In genomic region chr1:92150201-92150600, GRCm38 (mm10) we compare ENCODE assay signal across 22 mouse cellular contexts. TPM values are rescaled to one million over a fixed set of nuclear protein-coding genes. Genes with fewer than 3 reads are reported as not detected.
DNase-seq lines count a peak whose midpoint lies in the region; ATAC-seq and TF ChIP-seq lines count a peak whose summit lies in the region.
"Had no signal": no experiment of that assay in that cellular context is flagged by ENCODE, and none has a peak within 500 bp of the region (broad histone marks: within the 10 kb centered on the region; RNA-seq: fewer than 3 reads in every experiment).

No protein-coding gene starts in this region.

- no peak overlapping the region for H3K9ac ChIP-seq in embryonic facial prominence, embryonic 14.5 days (ENCODE audit: low read depth, low read length)
- no peak overlapping the region for H3K9ac ChIP-seq in liver, embryonic 11.5 days (ENCODE audit: low read depth, low read length)
- H3K9ac ChIP-seq: embryonic facial prominence, embryonic 12.5 days; forebrain, embryonic 15.5 days; hindbrain, embryonic 14.5 days; liver, embryonic 12.5 days; stomach, embryonic 15.5 days had no signal

- no peak for TF ChIP-seq CTCF in left cerebral cortex, adult 2 months (IDR thresholded peaks at IDR 0.05)

- intact Hi-C loops in left cerebral cortex, postnatal 25 days (cut with DNase I): no loop called here
- intact Hi-C loops in left cerebral cortex, adult 2 months (cut with DNase I): no loop called here

- peak; percentile 78 for DNase-seq in embryonic facial prominence, embryonic 14.5 days (ENCODE audit: low spot score)
- no peak for DNase-seq in embryonic facial prominence, embryonic 10.5 days (ENCODE audit: low spot score)
- peak; percentile 40 to 74 for DNase-seq in left cerebral cortex, postnatal 25 days (ENCODE audit: low spot score in 2 of 2)
- DNase-seq in left cerebral cortex, adult 2 months (ENCODE audit: extremely low spot score in 1 of 2, low spot score in 2 of 2): no peak
- peak; percentile 65 to 68 for DNase-seq in right cerebral cortex, postnatal 10 days (ENCODE audit: low spot score in 2 of 2)
- no peak for DNase-seq in right cerebral cortex, postnatal 4 days
- no peak for DNase-seq in liver, embryonic 11.5 days (ENCODE audit: low spot score)
- DNase-seq: cerebellum, adult 18-20 months; cerebellum, postnatal 14 days; gastrocnemius, postnatal 25 days; kidney, adult 8-10 months; kidney, postnatal 10 days; lung, adult 2 months; lung, postnatal 4 days; thymus, adult 18-20 months; thymus, postnatal 36 days had no signal

- no peaks in the 10 kb centered on the region for H3K27me3 ChIP-seq in embryonic facial prominence, embryonic 14.5 days (replicated peaks; ENCODE audit: control insufficient read depth, insufficient read depth, low read length)
- no peaks in the 10 kb centered on the region for H3K27me3 ChIP-seq in embryonic facial prominence, embryonic 10.5 days (replicated peaks; ENCODE audit: low read depth, poor library complexity, severe bottlenecking)
- no peaks in the 10 kb centered on the region for H3K27me3 ChIP-seq in liver, embryonic 11.5 days (replicated peaks; ENCODE audit: control insufficient read depth, insufficient read depth, low read length)
- H3K27me3 ChIP-seq: embryonic facial prominence, embryonic 12.5 days; forebrain, embryonic 15.5 days; liver, embryonic 12.5 days; stomach, embryonic 15.5 days had no signal

- WGBS in embryonic facial prominence, embryonic 14.5 days: 39% methylated on average over 1 of the region's 1 CpGs
- 63% methylated on average over 1 of the region's 1 CpGs for WGBS in embryonic facial prominence, embryonic 10.5 days
- 77% methylated on average over 1 of the region's 1 CpGs for WGBS in liver, embryonic 11.5 days

- H3K4me2 ChIP-seq in embryonic facial prominence, embryonic 14.5 days (ENCODE audit: low read depth, low read length): no peak overlapping the region
- H3K4me2 ChIP-seq in liver, embryonic 11.5 days: no peak overlapping the region
- H3K4me2 ChIP-seq: embryonic facial prominence, embryonic 12.5 days; forebrain, embryonic 15.5 days; hindbrain, embryonic 14.5 days; liver, embryonic 12.5 days; stomach, embryonic 15.5 days had no signal

- H3K9me3 ChIP-seq in embryonic facial prominence, embryonic 14.5 days (ENCODE audit: control insufficient read depth, low read length): no peaks in the 10 kb centered on the region
- H3K9me3 ChIP-seq in embryonic facial prominence, embryonic 10.5 days: no peaks in the 10 kb centered on the region
- H3K9me3 ChIP-seq in liver, embryonic 11.5 days (ENCODE audit: control insufficient read depth, low read length): no peaks in the 10 kb centered on the region
- H3K9me3 ChIP-seq: embryonic facial prominence, embryonic 12.5 days; forebrain, embryonic 15.5 days; liver, embryonic 12.5 days; stomach, embryonic 15.5 days had no signal

- H3K27ac ChIP-seq in embryonic facial prominence, embryonic 14.5 days (replicated peaks; ENCODE audit: low read depth, low read length): no peak overlapping the region
- no peak overlapping the region for H3K27ac ChIP-seq in embryonic facial prominence, embryonic 10.5 days (replicated peaks)
- no peak overlapping the region for H3K27ac ChIP-seq in left cerebral cortex, adult 2 months
- H3K27ac ChIP-seq in liver, embryonic 11.5 days (ENCODE audit: low read depth, low read length): no peak overlapping the region
- H3K27ac ChIP-seq: embryonic facial prominence, embryonic 12.5 days; forebrain, embryonic 15.5 days; hindbrain, embryonic 14.5 days; liver, embryonic 12.5 days; stomach, embryonic 15.5 days had no signal

- H3K4me3 ChIP-seq in embryonic facial prominence, embryonic 14.5 days (ENCODE audit: low read depth, low read length): no peak overlapping the region
- no peak overlapping the region for H3K4me3 ChIP-seq in embryonic facial prominence, embryonic 10.5 days
- H3K4me3 ChIP-seq in left cerebral cortex, adult 2 months: no peak overlapping the region
- no peak overlapping the region for H3K4me3 ChIP-seq in liver, embryonic 11.5 days (ENCODE audit: low read depth, low read length)
- H3K4me3 ChIP-seq: embryonic facial prominence, embryonic 12.5 days; erythroblast, embryonic 14.5 days; forebrain, embryonic 15.5 days; liver, embryonic 12.5 days; stomach, embryonic 15.5 days had no signal

- no peak for ATAC-seq in embryonic facial prominence, embryonic 14.5 days (ENCODE audit: low read depth)
- no peak for ATAC-seq in liver, embryonic 11.5 days (replicated peaks; ENCODE audit: low FRiP score)
- ATAC-seq: forebrain, embryonic 15.5 days; liver, embryonic 12.5 days had no signal

- H3K4me1 ChIP-seq in embryonic facial prominence, embryonic 14.5 days (ENCODE audit: control insufficient read depth, insufficient read depth, low read length): no peaks in the 10 kb centered on the region
- H3K4me1 ChIP-seq in embryonic facial prominence, embryonic 10.5 days: peaks cover 1% of the 10 kb centered on the region
- no peaks in the 10 kb centered on the region; the same call in 1 of the 2 replicates for H3K4me1 ChIP-seq in liver, embryonic 11.5 days (replicated peaks; ENCODE audit: control insufficient read depth, insufficient read depth, low read length)

- peaks cover 24% of the 10 kb centered on the region for H3K36me3 ChIP-seq in embryonic facial prominence, embryonic 14.5 days (ENCODE audit: control insufficient read depth, insufficient read depth, low read length)
- H3K36me3 ChIP-seq in embryonic facial prominence, embryonic 10.5 days (replicated peaks): peaks cover 45% of the 10 kb centered on the region
- H3K36me3 ChIP-seq in liver, embryonic 11.5 days (ENCODE audit: control insufficient read depth, insufficient read depth, low read length): no peaks in the 10 kb centered on the region
- H3K36me3 ChIP-seq: stomach, embryonic 15.5 days had no signal

RNA-seq across cellular contexts. Expression of gene Hdac4, which starts 45.3 kb away (rescaled TPM):
- 24.0 and 24.1 TPM in 2 replicates for polyA plus RNA-seq in embryonic facial prominence, embryonic 14.5 days (2014; fragmentation: Nextera tagmentation; extraction: Ambion mirVana)
- polyA plus RNA-seq in embryonic facial prominence, embryonic 10.5 days (2016; fragmentation: Nextera tagmentation; extraction: Ambion mirVana): 20.8 and 21.6 TPM in 2 replicates
- 100 to 1,000 TPM; 111 to 112 TPM for total RNA-seq in left cerebral cortex, postnatal 25 days (2021)
- total RNA-seq in left cerebral cortex, adult 2 months (2021): 100 to 1,000 TPM; 121 to 123 TPM
- 11.7 and 12.0 TPM in 2 replicates for polyA plus RNA-seq in liver, embryonic 11.5 days (2014; fragmentation: Nextera tagmentation; extraction: Ambion mirVana)

Comparison
In these comparisons a context has a peak if more than half of its experiments do, and no peak if none do; other contexts are left out.
1. DNase-seq: peak in embryonic facial prominence, embryonic 14.5 days (single experiment), left cerebral cortex, postnatal 25 days (2 of 2) and right cerebral cortex, postnatal 10 days (2 of 2); none in embryonic facial prominence, embryonic 10.5 days (single experiment), left cerebral cortex, adult 2 months (0 of 2), right cerebral cortex, postnatal 4 days (single experiment) and liver, embryonic 11.5 days (single experiment).